Mouse (Mus musculus): ENCODE results near the gene C1qtnf5.

Gene C1qtnf5

GRCm38 (mm10) chr9:44078955-44079756 lies 27.9 kb upstream of the C1qtnf5 start:
- peak; percentile 94 for DNase-seq (ENCODE audit: low read depth, low spot score)

GRCm38 (mm10) chr9:44079997-44080780 lies 26.9 kb upstream of the C1qtnf5 start:
- DNase-seq (ENCODE audit: low read depth, low spot score) = no peak

- no peak for DNase-seq (ENCODE audit: low read depth, low spot score)
Measured at GRCm38 (mm10) chr9:44080953-44081352, 26.1 kb upstream of the C1qtnf5 start.

GRCm38 (mm10) chr9:44081581-44081980 lies 25.5 kb upstream of the C1qtnf5 start:
- no peak for DNase-seq (ENCODE audit: low read depth, low spot score)

- no peak for DNase-seq (ENCODE audit: low read depth, low spot score)
Measured at GRCm38 (mm10) chr9:44082266-44082665, 24.8 kb upstream of the C1qtnf5 start.

GRCm38 (mm10) chr9:44083392-44084121 lies 23.5 kb upstream of the C1qtnf5 start:
- DNase-seq (ENCODE audit: low read depth, low spot score) = no peak

- DNase-seq (ENCODE audit: low read depth, low spot score) = no peak
Measured at GRCm38 (mm10) chr9:44084236-44084635, 22.8 kb upstream of the C1qtnf5 start.

GRCm38 (mm10) chr9:44084659-44085229 lies 22.3 kb upstream of the C1qtnf5 start:
- peak; percentile 88 for DNase-seq (ENCODE audit: low read depth, low spot score)

- DNase-seq (ENCODE audit: low read depth, low spot score) = no peak
Measured at GRCm38 (mm10) chr9:44085276-44085675, 21.8 kb upstream of the C1qtnf5 start.

- no peak for DNase-seq (ENCODE audit: low read depth, low spot score)
Measured at GRCm38 (mm10) chr9:44085741-44086665, 21.0 kb upstream of the C1qtnf5 start.

- no peak for DNase-seq (ENCODE audit: low read depth, low spot score)
Measured at GRCm38 (mm10) chr9:44086960-44087359, 20.1 kb upstream of the C1qtnf5 start.

GRCm38 (mm10) chr9:44087761-44088455 lies 19.1 kb upstream of the C1qtnf5 start:
- no peak for DNase-seq (ENCODE audit: low read depth, low spot score)

GRCm38 (mm10) chr9:44088877-44089608 lies 18.0 kb upstream of the C1qtnf5 start:
- no peak for DNase-seq (ENCODE audit: low read depth, low spot score)

GRCm38 (mm10) chr9:44093612-44094503 lies 13.2 kb upstream of the C1qtnf5 start:
- no peak for DNase-seq (ENCODE audit: low read depth, low spot score)

- DNase-seq (ENCODE audit: low read depth, low spot score) = no peak
Measured at GRCm38 (mm10) chr9:44094737-44095136, 12.3 kb upstream of the C1qtnf5 start.

- DNase-seq (ENCODE audit: low read depth, low spot score) = no peak
Measured at GRCm38 (mm10) chr9:44095781-44096180, 11.3 kb upstream of the C1qtnf5 start.

GRCm38 (mm10) chr9:44096536-44096935 lies 10.5 kb upstream of the C1qtnf5 start:
- no peak for DNase-seq (ENCODE audit: low read depth, low spot score)

GRCm38 (mm10) chr9:44101490-44101889 lies 5.6 kb upstream of the C1qtnf5 start, which contains the start of gene Mfrp:
Gene Mfrp, plus strand, starts transcription at chr9:44101729.
- no peak for DNase-seq (ENCODE audit: low read depth, low spot score)
